Mouse (Mus musculus) thymus, adult 2 months (tissue): ENCODE results near the gene Dhrs13.

Experiments used
- CTCF ChIP-seq: fragments of 200-500 bp; IDR thresholded peaks from 2 replicates; pipeline ENCODE4 v1.5.1; 2012; ENCODE audit warnings: mild to moderate bottlenecking, control low read depth, low read length, moderate library complexity, borderline replicate concordance; ENCODE audit not compliant: control insufficient read depth, poor library complexity, insufficient read depth; ENCODE audit errors: extremely low read depth
- POLR2A ChIP-seq: fragments of 200-500 bp; IDR thresholded peaks from 2 replicates; pipeline ENCODE4 v1.6.1; 2012; ENCODE audit warnings: mild to moderate bottlenecking, low read length, control low read depth, moderate library complexity; ENCODE audit not compliant: control insufficient read depth, poor library complexity, insufficient read depth; ENCODE audit errors: extremely low read depth

DNA sequence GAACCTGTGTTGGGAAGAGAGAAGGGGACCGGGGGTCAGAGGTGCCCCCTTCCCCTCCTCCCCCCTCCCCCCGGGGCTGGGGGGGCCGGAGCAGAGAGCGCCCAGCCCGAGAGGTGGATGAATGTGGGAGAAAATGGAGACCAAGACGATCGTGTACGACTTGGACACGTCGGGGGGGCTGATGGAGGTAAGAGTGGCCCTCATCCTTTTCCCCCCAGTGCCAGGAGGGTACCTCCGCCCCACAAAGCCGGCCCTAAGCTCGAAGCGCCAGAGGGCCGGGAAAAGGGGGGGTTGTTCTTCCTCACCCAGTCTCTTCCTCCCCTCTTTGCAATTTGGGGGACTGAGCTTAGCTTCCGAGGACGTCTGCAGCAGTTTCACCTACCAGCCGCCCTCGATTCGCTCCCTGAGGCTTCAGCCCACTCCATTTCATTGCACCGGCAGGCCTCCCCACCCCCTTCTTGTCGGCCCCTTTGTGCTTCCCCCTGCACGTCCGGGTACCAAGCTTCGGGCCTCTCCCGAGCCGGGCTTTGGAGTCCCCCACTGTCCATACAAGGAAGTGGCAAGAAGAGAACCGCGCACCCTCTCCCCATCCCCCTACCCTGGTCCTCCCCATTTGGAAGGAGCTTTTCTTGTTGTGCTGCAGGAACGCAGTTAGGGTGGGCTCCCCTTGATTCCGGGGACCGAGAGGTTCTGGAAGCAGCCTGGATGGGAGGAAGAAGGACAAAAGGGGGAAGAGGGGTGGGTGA is 48.7 kb upstream of the Dhrs13 start:
- TF ChIP-seq CTCF (no peak), POLR2A (peak; percentile 19; the same call in 1 of the 2 replicates)
